Mouse (Mus musculus) E14TG2a.4 (cell line): Measurements from ENCODE around the gene Olfr784.

Experiments
- CTCF ChIP-seq: conservative IDR thresholded peaks from 2 replicates; pipeline ENCODE4 v1.5.1; 2014; ENCODE audit warnings: low read length
- NANOG ChIP-seq: IDR thresholded peaks from 2 replicates; pipeline ENCODE4 v1.6.1; 2014; ENCODE audit warnings: borderline replicate concordance, low read length, mixed read lengths
- POU5F1 ChIP-seq: IDR thresholded peaks from 2 replicates; pipeline ENCODE4 v1.6.1; 2014; ENCODE audit warnings: low read length, borderline replicate concordance

DNA sequence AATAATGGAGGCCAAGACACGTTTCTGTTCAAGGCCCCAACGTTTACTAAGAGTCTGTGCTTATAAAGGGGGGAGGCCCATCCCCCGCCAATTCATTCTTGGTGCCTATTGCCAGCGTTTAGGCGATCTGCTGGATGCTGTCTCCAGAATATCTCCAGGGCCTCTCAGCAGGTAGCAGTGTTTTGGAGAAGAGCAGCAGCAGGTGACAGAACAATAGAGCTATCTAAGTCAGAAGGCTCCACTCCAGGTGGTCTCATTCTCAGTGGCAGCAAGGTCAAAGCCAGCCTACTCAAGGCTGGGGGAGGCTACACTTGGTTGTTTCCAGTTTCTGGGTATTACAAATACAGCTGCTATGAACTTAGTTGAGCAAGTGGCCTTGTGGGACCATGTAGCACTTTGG is 17.0 kb downstream of the Olfr784 start:
- no peak for TF ChIP-seq CTCF
- TF ChIP-seq POU5F1, result no peak
- TF ChIP-seq NANOG, result no peak
